Mouse (Mus musculus): ENCODE measurements around the gene Fstl1. TPM values are rescaled to one million over a fixed set of nuclear protein-coding genes. Genes with fewer than 3 reads are reported as not detected.

Fstl1 gene
- polyA plus RNA-seq, 1 experiment: 13.8 TPM

DNA sequence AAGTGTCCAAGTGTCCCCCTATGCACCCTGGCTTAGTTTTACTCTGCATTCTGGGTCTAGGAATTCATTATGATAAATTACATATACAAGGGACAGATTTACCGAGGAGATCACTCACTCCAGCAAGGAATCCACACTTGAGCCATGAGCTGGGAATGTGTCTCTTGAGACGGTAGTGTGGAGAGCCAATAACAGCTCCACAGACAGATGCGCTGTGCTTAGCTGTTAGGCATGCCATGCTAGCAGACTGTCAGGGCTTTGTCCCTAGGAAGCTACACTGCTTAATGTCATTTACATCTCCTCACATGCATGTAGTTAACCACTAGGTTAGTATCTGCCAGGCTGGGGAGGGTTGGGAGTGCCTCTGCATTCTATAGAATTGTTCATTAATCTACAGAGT lies 4.2 kb downstream of the Fstl1 start:
- WGBS: 66% methylated on average over 3 of the region's 3 CpGs
- DNase-seq (ENCODE audit: low read depth, low spot score): no peak

DNA sequence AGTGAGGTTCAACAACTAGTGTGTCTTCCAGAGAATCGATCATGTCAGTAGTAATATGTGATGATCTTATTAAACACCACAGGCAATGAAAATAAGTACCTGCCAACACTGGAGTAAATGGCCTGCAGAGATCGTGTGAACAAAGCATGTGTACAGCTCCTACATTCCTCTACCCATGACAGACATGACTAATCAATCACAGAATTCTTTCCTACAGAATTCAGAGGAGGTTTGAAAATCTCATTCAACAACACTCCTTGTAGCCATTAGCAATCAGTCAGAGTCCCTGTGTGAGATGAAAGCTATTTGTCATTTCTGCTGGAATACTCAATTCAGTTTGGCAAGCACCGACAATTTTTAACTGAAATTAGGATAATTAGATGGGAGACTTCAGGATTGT lies 7.9 kb downstream of the Fstl1 start:
- 78% methylated on average over 3 of the region's 3 CpGs for WGBS

DNA sequence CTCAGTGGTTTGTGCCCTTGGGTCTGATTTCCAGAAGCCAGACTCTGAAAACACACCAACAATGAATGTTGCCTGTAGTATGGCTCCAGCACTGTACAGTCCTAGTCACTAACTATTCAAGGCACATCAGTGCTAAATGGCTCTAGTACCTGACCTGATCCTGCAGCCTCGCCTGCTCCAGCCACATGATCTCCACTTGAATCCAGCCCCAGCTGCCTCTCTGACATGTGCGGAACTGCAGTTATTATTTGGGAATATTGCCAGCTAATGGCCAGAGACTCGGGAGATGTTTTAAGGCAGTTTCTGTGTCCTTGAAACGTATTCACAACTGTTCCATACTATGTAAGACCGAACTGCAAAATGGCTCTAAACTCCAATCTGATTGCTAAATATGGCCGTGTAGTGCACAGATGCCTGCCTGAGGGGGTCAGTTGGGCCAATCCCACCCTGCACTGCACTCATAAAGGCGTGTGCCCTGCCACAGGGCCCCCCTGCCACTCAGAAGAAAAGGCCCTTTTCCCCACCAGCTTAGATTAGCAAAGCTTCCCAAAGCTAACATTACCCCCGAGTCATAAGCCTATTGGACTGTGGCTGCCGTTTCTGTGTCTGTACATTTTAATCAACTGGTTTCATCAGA lies 11.0 kb downstream of the Fstl1 start:
- no peak for DNase-seq (ENCODE audit: low read depth, low spot score)
- WGBS: 44% methylated on average over 9 of the region's 9 CpGs

More for the DNA sequence above, 7.9 kb downstream of the Fstl1 start:
- DNase-seq (ENCODE audit: low read depth, low spot score): no peak

DNA sequence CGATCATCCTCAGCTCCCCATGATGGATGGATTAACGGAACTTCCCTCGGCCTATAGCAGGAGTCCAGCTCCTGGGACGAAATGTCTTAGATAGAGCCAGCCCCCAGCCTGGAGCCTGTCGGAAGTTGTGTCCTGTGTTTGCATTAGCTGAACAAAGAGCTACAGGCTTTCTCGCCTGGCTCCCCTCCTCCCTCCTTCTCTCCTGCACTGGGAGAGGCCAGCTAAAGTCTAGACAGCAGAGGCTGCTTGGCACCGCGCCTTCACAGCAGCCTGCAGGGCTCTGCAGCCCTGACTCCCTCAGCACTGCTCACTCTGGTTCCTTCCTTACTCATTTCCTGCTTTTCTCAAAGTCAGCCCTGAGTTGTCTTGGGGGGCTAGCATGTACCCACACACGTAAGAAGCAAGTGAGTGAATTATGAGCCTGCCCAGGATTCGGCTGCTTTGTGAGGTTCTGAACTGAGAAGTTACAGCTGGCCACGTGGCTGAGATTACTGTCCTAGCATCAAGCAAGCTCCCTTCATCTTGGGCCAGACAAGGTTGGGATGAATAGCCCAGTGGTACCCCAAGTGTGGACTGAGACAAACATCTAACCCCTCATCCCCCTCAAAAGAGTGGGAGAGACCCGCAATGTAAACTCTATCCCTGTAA lies 11.8 kb downstream of the Fstl1 start:
- DNase-seq (ENCODE audit: low read depth, low spot score): no peak
- WGBS: 20% methylated on average over 12 of the region's 12 CpGs

DNA sequence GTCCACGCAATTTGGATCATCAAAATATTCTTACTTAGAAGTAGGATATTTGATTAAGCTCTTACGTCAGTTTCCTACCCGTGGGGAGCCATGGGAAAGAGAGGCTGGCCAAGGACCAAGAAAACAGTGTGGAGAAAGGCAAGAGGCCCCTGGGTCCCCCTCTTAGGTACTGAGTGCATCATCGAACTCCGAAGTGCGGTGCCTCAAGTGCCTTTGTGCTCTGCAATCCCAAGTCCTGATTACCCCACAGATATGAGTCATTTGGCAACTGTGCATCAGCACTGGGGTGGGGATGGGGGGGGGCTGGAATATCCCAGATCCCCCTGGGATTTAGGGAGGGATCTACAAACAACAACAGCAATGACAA lies 12.3 kb downstream of the Fstl1 start:
- 53% methylated on average over 6 of the region's 6 CpGs for WGBS
- no peak for DNase-seq (ENCODE audit: low read depth, low spot score)

DNA sequence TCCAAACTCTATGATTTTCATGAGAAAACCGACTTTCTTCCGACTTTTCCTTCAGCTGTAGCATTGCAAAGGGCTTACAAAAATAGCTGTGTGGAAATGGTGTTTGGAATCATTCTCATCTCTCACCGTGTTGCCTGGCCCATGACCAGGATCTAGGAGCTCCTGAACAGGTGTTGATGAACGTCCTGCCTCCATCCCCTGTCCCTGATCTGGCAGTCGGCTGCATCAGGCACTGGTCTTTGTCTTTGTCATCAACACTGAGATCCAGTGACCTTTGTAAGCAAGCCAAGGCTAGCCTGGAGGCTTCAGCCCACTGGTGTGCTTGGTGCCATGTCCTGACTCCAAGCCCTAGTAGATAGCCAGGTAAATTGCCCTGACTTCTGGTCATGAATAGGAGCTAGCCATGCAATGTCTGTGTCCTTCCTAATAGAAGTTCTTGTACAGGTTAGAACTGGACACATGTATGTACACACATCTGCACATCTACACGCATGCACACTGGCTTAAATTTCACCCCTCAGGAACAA lies 12.8 kb downstream of the Fstl1 start:
- DNase-seq (ENCODE audit: low read depth, low spot score): no peak
- WGBS: 69% methylated on average over 6 of the region's 6 CpGs

DNA sequence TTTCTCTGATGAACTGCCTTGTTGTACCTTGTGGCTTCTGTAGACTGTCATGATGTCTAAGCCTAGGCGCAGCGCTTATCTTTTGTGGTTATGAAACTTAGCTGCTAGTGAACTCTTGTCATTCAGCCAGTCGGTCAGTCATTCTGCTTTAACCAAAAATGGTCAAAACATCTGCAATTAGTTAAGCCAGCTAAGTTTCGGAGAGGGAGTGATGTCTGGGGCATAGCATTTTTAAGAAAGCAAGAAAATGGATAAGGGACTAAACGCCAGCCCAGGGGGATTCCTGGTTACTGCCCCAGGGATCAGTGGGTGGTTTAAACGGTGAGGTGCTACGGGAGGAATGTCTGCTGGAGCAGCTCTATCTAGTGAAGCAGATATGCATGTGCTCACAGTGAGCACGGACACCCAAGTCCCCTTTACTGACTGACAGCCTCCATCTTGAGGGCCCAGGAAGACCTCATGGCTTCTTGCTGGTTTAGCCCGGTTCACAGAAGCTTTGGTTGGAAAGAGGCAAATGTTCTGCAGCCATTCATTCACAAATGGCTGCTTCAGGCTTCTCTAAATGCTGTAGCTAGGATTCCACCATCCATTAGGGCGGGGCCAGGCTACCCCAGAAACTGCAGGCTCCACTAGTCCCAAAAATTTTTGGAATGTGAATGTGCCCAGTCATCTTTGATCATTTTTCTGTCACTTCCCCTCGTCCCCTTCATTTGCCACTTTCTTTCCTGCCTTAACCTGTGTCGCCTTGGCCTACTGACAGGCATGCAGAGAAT lies 13.5 kb downstream of the Fstl1 start:
- 77% methylated on average over 12 of the region's 12 CpGs for WGBS
- DNase-seq (ENCODE audit: low read depth, low spot score): no peak

DNA sequence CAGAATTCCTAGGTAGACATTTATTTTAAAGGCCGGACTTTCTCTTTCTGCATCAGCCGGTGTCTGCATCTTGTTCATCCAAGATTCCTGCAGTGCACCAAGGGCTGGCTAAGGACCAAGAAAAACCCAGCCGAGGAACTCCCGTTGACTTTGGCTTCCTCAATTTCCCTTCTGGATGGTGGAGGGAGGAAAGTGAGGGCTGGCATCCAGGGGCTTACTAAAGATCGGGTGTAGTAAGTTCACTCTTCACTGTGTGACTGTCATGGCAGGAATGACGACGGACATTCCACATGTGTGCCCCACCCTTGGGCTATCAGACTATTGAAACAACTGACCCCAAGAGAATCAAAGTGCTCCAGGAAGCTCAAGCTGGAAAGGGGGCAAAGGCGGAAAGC lies 14.1 kb downstream of the Fstl1 start:
- no peak for DNase-seq (ENCODE audit: low read depth, low spot score)

DNA sequence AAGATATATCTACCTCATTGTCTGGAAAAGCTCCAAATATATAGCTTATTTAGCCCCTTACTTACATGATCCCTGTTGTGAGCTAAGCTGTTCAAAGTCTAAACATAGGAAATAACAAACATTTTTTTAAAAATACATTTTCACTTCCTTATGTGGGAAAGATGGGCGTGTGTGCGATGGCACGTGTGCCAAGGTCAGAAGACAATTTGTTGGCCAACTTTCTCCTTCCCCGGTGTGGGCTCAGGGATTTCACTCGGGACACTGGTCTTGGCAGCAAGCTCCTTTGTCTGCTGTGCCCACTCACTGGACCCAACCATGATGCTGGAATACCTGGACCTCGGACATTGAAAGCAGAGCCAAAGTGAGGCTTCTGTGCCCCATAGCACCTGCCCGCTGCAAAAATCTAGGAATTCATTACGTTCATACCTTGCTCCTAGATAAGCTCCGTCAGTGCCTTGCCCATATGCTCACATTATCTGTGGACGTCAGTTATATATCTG lies 19.0 kb downstream of the Fstl1 start:
- 73% methylated on average over 10 of the region's 10 CpGs for WGBS
- no peak for DNase-seq (ENCODE audit: low read depth, low spot score)

More for the DNA sequence above, 14.1 kb downstream of the Fstl1 start:
- 58% methylated on average over 8 of the region's 8 CpGs for WGBS

DNA sequence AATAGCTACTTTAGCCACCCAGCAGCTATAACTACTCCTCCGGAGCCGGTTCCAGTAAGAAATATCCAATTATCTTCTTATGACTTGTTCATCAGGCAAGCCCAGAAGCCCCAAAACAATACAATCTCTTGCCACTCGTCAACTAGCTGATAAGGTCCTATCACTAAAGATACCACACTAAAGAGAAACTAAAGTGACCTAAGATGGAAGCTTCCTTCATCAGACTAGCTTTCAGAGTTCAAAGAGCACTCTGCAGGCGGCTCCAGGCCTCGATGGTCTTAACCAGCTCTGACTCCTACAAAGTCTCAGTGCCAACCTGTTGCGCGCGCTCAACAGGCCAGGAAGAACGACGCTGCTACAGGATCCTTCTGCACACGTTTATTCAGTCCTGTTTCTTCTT lies 19.6 kb downstream of the Fstl1 start:
- no peak for DNase-seq (ENCODE audit: low read depth, low spot score)
- WGBS: 93% methylated on average over 11 of the region's 11 CpGs

DNA sequence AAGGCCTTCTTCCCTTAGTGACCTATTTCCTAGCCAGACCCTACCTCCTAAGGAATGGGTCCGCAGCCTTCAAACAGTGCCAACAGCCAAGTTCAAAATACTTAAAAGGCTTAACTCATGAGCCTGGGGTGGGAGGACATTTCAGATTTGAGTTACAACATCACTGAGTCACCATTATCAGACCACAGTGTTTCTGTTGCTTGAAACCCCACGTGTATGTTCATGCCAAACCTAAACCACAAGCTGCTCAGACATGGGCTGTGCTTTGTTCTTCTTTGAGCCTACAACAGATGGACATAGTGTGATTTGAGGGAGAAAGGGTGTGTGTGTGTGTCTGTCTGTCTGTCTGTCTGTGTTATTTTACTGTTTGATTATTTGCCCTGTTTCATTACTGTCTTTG lies 24.4 kb downstream of the Fstl1 start:
- DNase-seq (ENCODE audit: low read depth, low spot score): no peak
- WGBS: 73% methylated on average over 2 of the region's 2 CpGs

DNA sequence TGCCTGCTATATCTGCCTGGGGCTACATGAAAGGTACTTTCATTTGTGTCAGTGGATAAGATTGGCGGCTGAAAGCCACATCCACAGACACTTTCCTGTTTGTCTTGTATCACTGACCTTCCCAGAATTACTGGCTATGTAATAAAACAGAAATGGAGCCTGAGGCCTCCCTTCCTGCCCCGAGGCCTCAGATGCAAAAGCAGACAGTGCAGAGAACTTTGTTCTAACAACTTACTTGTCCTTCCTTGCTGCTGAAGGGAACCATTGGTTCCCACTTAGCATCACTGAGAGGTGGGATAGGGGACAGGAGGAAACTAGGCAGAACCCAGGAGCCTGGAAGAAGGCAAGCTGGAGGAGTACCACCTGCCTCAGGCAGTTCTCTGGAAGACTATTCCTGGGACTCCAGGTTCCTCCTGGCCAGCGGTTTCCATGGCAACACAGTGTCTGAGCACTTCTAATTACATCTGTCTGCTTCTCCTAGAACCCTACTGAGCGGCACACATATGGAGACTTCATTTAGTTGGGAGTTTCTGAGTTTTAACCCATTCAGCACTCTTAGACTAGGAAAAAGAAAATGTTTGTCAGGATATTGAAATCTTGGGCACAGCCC lies 26.1 kb downstream of the Fstl1 start:
- 51% methylated on average over 4 of the region's 4 CpGs for WGBS

DNA sequence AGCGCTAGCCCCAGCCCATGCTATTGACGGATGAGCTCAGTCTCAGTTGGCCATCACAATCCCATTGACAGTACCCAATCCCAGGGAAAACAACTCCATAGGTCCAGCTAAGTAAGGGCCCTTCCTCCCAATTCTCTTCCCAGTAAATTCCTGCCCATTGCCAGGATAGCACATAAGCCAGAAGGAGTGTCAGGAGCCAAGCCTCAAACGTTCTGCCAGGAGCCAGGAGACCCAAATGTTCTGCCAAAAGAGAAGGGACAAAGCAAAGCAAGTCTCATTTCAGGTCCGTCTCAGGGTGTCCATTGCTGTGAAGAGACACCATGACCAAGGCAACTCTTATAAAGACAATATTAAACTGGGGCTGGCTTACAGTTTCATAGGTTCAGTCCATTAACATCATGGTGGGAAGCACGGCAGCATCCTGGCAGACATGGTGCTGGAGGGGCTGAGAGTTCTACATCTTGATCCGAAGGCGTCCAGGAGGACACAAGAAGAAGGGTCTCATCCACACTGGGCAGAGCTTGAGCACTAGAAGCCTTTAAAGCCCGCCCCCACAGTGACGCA lies 26.8 kb downstream of the Fstl1 start:
- 93% methylated on average over 9 of the region's 9 CpGs for WGBS
- DNase-seq (ENCODE audit: low read depth, low spot score): no peak

More for the DNA sequence above, 26.1 kb downstream of the Fstl1 start:
- DNase-seq (ENCODE audit: low read depth, low spot score): no peak

DNA sequence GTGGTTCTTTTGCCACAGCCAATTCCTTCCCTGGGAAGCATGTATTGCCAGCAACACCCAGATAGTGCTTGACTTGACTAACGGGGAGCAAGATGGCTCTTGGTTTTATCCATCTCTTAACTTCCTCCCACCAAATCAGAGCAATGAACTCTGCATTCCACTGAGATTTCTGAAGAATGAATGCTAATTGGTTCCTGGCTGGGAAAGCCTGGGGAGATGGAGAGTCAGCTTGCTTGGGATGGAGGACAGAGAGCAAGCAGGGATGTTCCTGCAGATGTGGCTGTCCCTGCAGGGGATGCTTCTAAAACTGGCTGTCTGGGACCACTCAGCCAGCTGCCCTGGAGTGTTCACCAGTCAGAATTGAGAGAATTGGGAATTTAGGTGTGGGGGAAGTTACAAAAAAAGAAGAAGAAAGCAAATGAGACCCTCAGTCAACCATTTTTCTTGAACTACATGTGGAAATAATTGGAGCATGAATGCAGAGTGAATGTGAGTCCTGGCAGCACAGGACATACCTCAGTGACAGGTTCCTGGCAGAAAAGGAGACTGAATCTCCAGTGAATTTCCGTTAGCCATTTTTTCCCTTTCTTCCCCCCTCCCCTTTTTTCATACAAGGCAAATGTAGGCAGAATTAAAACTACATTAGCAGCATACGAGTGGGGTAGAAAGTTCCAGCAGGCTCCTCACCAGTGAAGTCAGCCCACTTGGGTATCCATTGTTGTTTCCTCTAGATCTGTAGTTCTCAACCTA lies 29.2 kb downstream of the Fstl1 start:
- DNase-seq (ENCODE audit: low read depth, low spot score): no peak
- 75% methylated on average over 3 of the region's 3 CpGs for WGBS

DNA sequence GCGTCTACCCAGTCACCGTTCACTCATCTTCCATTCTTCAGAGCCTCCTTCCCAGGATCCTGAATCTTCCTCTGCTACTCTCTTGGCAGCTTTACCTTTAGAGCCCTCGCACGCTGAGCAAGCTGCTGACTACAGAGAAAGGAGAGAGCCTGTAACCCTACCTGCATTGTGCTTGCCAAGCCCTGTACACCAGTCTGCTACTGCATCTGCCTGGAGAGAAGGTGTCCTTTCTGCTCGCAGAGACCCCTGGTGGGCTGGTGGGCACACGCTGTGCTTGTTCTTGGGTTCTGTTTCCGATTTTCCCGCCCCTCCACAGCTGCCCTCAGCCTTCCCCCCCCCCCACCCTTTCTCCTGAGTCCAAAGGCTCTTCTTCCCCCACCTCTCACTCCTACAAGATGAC lies 30.6 kb downstream of the Fstl1 start:
- 86% methylated on average over 8 of the region's 8 CpGs for WGBS
- DNase-seq (ENCODE audit: low read depth, low spot score): no peak

DNA sequence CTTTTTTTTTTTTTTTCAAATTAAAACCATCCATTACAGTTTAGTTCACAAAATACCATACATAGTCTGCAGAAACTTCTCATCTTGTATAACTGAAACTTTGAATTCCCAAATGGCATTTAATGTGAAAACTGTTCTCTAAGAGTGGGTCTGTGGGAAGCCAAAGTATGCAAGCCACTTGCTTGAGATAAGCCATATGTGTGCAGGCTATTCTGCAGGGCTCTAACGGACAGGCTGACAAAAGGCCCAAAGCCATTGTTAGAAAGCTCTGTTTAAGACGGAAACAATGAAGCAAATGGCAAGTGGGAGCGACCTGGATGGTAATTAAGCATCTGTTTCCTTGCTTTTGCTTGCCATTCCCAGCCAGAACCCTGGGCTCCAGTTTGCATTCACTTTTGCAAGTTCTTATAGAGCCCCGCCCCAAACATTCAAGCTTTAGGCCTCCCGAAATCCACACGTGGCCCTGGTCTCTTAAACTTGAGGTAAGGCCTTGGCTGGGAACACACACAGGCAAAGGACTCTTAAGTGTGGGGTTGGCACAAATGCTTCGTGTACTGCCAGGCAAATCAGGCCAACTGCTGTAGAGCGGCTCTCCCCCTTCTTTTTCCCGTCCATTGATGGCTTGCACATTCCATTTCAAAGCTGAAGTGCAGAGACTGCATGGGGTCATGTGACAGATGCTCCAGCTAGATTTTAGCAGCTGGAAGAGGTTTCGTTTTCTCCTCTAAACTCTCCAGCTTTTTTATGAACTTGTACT lies 32.4 kb downstream of the Fstl1 start:
- 55% methylated on average over 10 of the region's 10 CpGs for WGBS
- DNase-seq (ENCODE audit: low read depth, low spot score): no peak

DNA sequence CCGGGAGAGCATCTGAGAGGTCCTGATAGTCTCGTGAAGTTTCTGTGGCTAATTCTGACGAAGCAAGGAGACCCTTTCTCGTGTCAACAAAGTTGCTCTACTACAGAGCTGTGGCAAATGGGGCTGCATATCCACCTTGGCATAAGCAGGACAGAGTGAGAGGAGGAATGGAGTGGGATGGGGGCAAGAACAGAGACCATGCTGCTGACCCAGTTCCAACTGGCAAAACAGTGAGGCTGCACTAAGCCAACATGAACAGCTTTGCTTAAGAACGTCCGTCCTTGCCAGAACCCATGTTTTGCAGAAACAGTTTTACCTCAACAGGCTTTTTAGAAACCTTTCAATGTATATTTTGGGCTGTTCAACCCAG lies 32.9 kb downstream of the Fstl1 start:
- WGBS: 61% methylated on average over 6 of the region's 6 CpGs
- no peak for DNase-seq (ENCODE audit: low read depth, low spot score)

DNA sequence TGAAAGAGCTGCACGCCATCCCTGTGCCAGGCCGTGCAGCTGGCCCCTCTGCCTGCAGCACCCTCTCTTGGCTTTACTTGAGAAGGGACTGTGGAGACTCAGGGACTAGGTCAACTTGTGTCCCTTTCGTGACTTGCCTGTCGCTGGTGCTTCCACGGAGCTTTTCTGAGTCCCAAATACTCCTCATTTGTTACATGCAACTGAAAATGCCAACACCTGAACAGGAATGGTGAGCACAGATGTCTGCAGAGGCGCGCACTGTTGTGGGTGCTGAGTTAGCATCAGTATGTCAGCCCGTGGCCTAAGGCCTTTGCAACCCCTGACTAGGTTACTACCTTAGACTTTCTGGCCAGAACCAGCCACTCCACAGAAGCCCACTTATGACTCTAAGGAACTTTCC lies 35.2 kb downstream of the Fstl1 start:
- DNase-seq (ENCODE audit: low read depth, low spot score): no peak
- 82% methylated on average over 8 of the region's 8 CpGs for WGBS

DNA sequence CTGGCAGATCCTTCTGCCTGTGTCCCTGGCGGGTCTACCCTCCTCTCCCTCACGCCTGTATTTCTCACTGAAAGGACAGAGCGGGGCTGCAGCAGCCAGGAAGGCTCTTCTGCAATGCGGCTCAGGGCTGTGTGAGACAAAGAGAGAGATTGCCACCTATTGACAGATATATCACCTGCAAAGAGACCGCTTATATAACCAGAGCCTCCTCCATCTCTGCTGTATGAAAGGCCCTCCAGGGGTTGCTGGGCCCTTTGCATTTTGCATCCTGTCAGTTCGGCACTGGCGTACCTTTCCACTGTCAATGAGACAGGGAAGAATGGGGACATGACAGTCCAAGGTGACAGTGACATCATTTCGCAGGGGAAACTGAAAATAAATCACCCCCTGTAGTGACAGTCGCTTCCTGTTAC lies 35.8 kb downstream of the Fstl1 start:
- WGBS: 66% methylated on average over 9 of the region's 9 CpGs
- DNase-seq (ENCODE audit: low read depth, low spot score): no peak
